Mouse (Mus musculus) CD4-positive, CD25-positive, alpha-beta regulatory T cell, adult 2 months (primary cell): Measurements from ENCODE around the gene Xylb.
"Not testable (repeated sequence)": the region's sequence is repeated elsewhere in the genome, so short reads cannot be mapped to it uniquely, and the experiment has no call there.

ENCODE experiments used
- DNase-seq: peaks from one replicate; pipeline ENCODE4 v3.0.0-alpha.2; 2012; ENCODE audit warnings: low read depth, low spot score

The Xylb gene

DNA sequence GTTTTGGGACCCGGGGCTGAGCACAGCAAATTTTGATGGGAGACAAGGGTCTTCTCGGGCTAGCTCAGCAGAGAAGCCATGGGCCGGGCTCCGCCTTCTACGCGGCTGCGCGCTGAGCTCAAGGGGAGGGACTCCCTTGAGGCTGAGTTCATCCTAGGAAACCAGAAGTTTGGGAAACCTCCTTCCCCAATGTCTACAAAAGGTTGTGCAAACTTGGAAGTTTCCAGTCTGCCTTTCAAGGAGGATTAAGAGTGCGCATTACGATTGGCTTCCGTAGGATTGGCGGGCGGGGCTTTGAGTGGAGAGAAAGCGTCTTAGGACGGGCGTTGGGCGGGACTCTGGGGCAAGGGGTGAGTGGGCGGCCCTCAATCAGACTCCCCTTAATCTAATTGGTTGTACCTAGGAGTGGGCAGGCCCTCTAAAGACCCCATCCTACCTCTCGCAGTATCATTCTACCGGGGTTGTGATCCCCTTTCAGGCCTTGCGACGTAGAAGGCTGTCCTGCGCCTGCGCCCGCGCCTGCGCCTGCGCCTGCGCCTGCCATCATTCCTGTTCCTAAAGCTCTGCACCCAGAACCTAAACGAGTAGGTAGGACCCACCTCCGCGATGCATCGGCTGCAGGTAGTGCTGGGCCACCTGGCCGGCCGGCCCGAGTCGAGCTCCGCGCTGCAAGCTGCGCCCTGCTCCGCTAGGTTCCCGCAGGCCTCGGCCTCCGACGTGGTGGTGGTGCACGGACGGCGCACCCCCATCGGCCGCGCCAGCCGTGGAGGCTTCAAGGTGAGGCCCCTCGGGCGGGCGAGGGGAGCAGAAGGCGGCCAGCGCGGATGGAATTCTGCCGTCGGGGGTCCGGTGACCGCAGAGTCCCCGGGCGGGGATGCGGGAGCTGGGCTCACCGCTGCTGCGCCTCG, 16.0 kb upstream of the Xylb start, which contains the start of gene Myd88:
TSS of gene Myd88 (minus strand) at position 503 of the 908 bp plus-strand sequence.
- DNase-seq = peak; percentile 96

DNA sequence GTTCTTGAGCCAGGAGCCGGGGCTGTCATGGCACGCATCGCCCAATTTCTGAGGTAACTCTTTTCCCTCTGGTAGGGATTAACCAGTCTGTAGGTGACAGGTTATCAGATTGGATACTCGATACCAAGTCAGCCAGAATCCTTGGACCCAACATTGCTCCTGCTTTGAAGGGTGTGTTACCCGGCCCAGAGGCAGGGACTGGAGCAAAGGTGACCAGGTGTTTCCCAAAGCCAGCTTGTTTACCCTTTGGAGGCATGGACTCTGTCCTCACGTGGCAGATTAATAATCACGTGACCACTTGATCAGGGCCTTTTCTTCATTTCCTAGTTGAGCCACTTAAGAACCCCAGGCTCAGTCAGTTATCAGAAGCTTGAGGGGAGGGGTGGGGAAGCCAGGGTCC, 14.5 kb upstream of the Xylb start:
- no peak for DNase-seq

DNA sequence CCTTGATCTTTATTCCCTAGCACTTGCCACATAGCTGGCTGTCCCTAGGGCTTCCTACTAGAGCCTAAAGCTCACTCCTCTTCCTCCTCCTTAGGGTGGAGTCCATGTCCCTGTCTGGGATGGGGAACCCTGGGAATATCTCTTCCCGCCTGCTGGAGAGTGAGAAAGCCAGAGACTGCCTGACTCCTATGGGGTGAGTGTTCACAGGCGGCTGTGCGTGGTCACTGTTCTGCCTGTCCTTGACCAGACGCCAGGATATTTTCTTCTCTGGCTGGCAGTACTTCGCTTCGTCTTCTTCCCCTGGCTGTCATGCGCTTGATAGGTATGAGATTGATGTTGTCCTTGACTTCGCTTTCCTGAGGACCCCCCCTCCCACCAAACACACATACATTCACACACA, 10.8 kb upstream of the Xylb start:
- DNase-seq = no peak

DNA sequence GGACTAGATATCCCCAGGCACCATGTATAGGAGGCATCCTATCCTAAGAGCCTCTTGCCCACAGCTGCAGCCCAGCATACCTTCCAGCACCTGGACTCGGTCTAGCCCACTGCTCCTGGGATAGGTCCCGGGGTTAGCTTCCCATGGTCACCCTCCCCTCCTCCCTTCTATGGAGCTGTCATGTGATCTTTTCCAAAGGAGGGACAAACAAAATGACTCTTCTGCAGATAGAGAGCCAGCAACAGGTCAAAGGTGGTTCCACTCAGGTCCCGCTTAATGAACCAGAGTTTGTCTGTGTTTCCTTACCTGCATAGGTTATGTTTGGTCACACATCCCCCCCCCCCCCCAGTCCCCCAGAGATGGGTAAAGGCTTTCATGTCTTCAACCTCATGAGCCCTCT, 6.7 kb upstream of the Xylb start:
- DNase-seq = no peak

DNA sequence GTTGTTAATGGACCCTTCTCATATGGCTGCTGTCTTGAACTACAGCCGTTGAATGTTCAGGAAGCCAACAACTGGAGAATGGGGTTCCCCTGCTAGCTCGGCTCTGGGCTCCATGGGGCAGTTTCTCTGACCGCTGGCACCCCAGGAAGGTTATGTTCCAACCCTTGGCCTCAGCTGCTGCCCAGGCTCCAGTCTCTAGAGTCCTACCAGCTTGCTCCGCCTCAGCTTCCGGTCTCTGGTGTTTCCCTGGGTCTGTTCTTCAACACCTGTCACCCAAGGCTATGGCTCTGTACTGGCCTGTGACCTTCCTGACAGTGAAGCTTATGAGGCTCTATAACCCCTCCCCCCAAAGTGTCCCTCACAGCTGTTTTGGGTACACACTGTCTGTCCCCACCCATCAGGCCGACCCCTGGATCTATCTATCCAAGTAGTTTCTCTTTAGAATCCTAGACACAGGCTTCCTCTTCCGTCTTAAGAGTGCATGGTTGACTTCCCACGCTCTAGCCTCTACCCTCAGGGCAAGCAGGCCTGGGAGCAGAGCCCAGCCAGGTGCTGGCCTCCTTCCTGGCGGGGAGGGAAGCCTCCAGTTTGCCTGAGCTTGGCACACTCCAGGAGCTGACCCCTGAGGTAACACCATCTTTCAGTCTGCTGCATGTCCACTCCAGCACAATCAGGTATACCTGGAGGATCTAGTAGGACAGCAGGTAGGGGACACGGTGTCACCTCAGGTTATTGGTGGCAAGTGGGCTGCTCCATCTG, 6.1 kb upstream of the Xylb start:
- DNase-seq = no peak

DNA sequence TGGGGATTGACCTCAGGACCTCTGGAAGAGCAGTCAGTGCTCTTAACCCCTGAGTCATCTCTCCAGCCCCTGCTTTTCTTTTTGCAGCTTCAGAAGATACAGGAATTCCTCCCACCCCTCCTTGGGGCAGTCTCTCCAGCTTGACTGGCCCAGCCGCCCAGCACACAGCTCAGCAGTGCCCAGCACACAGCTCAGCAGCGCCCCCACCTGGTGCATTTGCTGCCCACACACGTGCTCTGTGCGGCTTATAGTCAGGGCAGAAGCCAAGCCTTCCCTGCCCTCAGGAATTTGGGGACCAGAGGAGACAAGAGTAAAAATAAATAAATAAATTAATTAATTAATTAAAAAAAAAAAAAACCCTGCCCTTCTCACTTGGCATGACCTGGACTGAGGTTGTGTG, 5.1 kb upstream of the Xylb start:
- peak; percentile 88 for DNase-seq

DNA sequence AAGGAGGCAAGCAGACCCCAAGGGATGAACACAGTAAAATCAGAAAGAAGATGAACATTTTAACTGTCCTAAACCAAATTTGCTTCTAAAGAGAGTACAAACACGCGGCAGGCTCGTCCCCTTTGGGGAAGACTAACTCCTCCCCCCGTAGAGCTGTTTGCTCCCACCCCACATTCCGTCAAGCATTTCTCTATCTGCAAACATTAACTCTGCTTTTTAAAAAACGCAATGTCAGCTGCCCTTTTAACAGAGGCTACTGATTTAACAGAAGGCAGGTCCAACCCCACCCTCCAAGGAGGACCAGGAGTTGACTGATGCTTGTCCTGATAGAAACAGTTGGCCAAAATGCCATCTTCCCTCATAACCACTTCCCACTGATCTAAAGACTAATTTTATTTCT, 3.3 kb upstream of the Xylb start:
- no peak for DNase-seq

DNA sequence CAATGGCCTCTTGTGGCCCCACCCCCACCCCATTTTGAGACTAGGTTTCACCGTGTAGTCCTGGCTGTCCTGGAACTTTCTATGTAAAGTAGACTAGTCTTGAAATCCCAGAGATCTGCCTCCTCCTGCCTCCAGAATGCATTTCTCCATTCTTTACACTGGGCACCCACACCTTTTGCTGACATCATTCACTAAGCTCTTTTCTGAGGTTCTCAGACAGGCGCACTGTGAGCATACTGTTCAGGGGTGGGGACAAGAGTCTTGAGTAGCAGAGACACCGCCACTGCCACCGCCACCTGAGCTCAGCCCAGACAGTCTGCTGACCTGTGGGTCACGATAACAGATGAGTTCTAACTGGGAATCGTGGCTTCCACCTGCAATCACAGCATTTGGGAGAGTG, 1.2 kb upstream of the Xylb start:
- no peak for DNase-seq

DNA sequence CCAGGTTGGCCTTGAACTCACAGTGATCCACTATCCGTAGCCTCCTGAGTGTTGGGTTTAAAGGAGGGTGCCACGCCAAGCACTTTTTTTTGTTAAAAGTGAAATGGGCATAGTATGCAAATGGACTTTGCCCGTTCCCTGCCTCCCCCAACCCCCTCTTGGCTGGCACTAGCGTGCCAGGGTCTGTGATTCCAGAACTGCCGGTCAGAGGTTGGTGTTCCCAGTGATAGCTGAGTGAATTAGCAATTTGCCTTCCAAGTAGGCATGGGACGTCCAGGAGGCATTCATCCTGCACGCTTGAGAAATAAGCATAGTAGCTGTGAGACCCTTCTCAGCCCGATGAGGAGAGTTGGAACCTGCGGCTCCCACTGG, 863 bp downstream of the Xylb start:
- no peak for DNase-seq

DNA sequence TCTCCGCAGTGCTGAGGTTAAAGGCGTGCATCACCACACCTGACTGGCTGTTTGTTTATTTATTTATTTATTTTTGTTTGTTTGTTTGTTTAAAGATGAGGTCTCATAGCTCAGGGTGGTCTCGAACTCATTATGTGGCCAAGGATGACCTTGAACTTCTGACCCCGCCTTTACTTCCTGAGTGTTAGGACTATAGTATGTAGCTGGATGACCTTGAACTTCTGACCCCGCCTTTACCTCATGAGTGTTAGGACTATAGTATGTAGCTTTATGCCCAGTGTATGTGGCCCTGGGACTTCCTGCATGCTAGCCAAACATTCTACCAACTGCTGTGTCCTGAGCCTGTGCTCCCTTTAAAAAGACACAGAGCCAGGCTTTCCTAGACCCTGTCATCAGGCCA, 4.2 kb downstream of the Xylb start:
- DNase-seq = no peak

DNA sequence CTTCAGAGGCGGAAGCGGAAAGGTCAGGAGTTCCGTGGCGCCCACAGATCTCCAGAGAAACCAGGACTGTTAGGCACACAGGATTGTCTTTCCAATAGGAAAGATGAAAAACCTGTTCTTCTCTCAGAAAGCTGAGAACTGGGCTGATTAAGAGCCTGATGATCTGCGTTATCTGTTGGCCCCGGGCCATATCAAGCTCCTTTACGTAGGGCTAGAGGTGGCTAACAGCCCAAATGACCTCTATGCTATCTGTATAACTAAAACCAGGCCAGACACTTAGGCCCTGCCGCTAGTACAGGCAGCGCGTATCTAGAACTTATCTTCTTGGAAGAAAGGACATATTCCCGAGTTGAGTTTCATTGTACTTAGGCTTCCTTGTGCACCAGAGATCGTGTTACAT, 6.0 kb downstream of the Xylb start:
- DNase-seq = no peak

DNA sequence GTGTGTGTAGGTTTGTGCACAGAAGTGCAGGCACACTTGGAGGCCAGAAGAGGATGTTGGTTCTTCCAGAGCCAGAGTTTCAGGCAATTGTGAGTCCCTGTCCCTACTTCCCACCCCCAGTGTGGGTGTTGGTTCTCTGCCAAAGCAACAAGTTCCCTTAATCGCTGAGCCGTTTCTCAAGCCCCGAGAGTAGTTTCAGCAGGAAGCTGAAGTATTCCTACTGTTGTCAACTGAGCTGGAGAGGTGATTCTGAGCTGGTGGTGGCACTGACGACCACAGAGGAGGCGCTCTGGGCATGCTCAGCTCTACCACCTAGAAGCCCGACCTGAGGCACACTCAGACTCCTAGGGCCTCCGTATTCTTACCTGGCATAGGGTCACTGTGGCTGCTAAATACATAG, 8.1 kb downstream of the Xylb start, which contains the start of gene Slc22a14:
TSS of gene Slc22a14 (minus strand) at position 270 of the 400 bp plus-strand sequence.
- no peak for DNase-seq

DNA sequence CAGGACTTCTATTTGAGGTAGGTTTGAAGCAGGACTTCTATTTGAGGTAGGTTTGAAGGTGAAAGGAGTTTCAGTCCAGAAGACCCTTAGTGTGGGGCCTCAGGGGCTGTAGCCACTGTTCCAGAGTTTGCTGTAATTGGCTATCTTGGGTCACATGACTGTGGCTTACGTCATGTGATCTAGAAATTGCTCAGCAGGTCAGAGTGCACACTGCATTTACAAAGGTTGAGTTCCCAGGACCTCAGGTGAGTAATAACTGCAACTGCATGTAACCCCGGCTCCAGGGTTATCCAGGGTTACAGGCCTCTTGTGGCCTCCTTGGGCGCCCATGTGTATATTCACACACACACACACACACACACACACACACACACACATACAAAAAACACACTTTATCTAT, 11.2 kb downstream of the Xylb start:
- DNase-seq = no peak

DNA sequence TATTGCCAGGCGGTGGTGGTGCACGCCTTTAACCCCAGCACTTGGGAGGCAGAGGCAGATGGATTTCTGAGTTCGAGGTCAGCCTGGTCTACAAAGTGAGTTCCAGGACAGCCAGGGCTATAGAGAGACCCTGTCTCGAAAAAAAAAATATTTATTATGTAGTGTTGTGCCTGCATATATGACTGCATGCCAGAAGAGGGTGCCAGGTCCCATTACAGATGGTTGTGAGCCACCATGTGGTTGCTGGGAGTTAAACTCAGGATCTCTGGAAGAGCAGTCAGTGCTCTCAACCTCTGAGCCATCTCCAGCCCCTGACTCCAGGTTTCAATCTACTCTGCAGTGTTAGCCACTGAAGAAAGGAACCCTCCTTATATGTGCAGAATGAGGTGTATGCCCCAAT, 13.6 kb downstream of the Xylb start:
- not testable (repeated sequence) for DNase-seq

DNA sequence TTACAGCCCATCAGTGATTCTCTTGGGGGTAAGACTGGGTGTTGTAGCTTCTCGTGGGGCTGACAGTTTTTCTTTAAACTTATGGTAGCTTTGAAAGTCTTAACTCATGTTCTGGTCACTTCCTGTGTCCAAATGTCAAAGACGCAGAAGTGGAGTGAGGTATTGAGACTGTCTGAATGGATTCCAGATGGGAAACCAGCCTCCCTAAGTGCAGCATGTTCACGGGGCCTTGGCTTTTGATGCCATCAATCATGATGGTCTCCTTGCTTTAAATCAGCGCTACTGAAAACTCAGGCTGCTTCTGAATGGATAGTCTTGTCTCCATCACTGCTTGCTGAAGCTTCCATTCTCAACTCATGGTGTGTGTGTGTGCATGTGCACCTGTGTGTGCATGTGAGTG, 14.1 kb downstream of the Xylb start:
- DNase-seq = no peak

DNA sequence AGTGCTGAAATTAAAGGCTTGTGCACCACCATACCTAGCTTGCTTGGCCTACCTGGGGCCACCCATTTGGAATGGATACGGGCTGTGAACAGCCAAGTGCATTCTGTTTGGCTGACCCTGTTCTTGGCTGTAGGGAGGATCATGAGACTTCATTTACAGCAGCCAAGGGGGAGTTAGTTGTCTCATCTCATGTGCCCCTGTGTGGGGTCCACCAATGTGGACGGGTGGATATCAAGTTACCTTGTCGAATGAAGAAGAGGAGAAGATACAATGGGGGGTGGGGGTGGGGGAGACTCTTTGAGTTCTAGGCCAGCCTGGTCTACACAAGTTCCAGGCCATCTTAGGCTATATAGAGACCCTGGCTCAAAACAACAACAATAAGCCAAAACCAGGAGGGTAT, 17.8 kb downstream of the Xylb start:
- DNase-seq = no peak

DNA sequence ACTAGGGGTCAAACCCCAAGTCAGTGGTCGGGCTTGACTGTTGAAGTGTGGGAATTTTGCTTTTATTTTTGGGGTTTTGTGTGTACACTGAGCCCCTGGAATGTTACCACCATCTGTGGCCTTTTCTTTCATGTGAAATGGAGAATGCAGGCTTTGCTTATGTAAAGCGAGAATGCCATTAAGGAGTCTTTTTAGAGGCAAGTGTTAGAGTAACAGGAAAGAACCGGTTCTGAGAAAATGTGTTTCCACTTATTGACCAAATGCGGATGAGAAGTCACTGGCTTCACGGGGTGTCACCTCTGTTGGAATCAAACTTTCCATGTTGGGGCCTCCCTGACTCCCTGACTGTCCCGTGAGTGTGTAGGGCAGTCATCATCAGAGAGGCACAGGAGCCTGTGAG, 18.4 kb downstream of the Xylb start:
- no peak for DNase-seq

DNA sequence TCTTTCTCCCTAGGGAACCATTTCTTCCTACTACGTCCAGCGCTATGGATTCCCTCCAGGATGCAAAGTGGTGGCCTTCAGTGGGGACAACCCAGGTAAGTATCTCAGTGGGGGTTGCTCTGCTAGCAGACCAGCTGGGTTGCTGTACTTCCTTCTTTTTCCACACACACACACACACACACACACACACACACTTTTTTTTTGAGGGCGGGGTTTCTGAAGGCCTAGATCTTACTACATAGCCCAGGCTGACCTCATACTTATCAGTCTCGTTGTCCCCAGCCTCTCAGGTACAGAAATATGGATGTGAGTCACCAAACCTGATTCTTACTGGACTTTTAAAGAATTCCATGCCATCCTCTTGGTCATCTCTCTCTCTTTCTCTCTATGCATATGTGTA, 21.1 kb downstream of the Xylb start:
- no peak for DNase-seq

DNA sequence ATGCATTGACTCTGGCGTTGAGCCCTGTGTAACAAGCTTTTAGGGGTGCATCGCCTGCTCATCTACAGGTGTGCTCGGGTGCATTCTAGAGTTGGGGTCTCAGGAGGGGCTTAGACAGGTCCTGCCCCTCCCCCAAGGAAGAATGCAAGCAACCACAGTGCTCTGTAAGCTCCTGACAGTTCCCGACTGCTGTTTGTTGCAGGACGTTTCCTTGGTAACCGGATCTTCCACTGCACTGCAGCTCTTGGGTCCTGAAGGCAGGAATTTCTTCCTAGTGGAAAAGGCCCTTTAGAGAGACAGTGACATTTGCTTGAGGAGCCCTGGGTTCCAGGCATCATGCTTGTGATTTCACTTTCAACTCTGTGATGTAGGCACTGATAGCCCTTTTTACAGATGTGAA, 25.4 kb downstream of the Xylb start:
- no peak for DNase-seq

DNA sequence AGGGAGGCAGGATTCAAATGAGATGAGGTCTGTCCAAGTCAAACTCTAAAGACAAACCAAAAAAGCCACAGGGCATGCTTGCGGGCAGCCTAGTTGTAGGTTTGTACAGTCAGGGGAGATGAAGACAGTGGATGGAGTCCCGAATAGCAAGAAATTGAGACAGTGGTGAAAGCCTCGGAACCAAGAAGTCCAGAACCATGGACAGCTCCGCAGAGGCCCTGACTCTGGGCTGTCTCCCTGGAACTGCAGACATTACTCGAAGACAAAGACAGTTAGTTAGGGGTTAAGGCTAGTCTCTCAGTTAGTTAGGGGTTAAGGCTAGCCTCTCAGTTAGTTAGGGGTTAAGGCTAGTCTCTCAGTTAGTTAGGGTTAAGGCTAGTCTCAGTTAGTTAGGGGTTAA, 31.8 kb downstream of the Xylb start:
- peak; percentile 6 for DNase-seq

DNA sequence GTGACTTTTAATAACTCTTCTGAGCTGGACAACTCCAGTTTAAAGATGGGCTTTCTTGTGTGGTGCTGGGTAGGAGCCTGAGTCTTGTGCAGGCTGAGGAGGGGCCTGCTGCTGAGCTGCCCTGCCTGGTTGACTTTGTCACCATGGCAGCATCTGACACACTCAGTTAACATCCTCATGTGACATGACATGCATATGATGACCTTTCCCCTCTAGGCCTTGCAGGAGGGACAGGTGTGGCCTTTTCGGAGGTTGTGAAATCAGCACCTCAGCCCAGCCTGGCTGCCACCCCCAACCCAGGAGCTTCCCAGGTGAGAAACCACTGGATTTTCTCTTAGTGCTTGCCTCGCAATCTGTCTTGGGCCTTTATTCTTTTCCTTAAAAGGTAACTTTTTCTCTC, 33.0 kb downstream of the Xylb start:
- no peak for DNase-seq

DNA sequence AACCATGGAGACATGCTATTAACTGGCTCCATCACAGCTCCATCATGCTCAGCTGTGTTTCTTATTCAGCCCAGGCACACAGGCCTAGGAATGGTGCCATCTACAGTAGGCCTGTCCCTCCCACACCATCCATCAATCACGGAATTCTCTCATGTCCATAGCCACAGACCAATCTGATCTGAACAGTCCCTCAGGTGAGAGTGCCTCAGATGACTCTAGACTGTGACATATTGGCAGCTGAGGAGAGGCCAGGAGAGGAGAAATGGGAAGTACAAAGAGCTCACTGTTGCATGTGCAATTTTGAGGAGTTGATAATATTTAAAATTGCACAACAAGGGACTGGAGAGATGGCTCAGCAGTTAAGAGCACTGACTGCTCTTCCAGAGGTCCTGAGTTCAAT, 37.6 kb downstream of the Xylb start:
- DNase-seq = no peak

DNA sequence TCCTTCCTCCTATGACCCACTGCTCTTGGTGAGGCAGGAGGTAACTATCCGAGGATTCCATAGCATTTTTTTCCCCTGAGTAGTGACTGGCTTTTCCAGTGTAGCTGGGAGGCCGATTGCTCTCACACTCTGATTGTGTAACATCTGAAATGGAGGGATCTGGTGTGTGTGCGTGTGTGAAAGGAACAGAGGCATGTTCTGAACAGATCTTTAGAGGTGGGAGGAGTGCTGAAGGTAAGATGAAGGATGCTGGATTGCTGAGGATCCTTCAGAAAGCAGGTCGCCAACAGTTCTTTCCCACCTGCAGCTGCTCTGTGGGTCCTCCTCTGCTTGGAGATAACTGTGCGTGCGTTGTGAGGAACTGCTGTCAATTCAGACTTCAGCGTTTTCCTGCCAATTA, 44.2 kb downstream of the Xylb start:
- DNase-seq = no peak
